Comparison of ENCODE assay signal across 18 mouse cellular contexts in the genomic region with DNA sequence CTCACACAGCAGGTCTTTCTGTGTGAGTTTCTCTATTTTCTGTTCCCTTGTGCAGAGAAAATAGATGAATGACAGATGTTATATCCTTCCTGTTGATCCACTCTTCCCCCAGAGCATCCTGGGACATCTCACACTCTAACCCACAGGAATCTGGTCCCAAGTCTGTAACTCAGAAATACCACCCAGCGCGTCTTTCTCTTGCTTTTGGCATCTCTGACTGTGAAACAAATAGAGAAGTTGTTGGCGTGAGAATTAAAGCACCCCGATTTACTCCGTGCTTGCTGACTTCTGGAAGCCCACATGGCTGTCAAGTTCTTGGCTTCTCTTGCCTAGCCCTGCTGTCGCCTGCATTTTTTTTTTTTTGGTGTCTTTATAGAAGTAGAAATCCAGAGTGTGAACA.
"Had no signal": no experiment of that assay in that cellular context is flagged by ENCODE, and none has a peak within 500 bp of the region (broad histone marks: within the 10 kb centered on the region; RNA-seq: fewer than 3 reads in every experiment).

No protein-coding gene starts in this region.

- H3K9me3 ChIP-seq: lung, embryonic 15.5 days; megakaryocyte, embryonic 14.5 days; midbrain, embryonic 13.5 days; midbrain, embryonic 15.5 days; neural tube, embryonic 12.5 days; stomach, embryonic 15.5 days had no signal

- H3K4me2 ChIP-seq: lung, embryonic 15.5 days; midbrain, embryonic 11.5 days; midbrain, embryonic 13.5 days; midbrain, embryonic 15.5 days; neural tube, embryonic 12.5 days; stomach, embryonic 15.5 days had no signal

- DNase-seq: liver, postnatal 0 days; lung, adult 2 months; lung, postnatal 14 days; lung, postnatal 36 days; right cerebral cortex, postnatal 14 days; thymus, adult 18-20 months; thymus, postnatal 14 days; thymus, postnatal 36 days had no signal

- H3K27me3 ChIP-seq: lung, embryonic 15.5 days; midbrain, embryonic 15.5 days; stomach, embryonic 15.5 days had no signal

- H3K27ac ChIP-seq: lung, embryonic 15.5 days; macrophage; midbrain, embryonic 13.5 days; midbrain, embryonic 15.5 days; neural tube, embryonic 12.5 days; stomach, embryonic 15.5 days; stomach, postnatal 0 days had no signal

- H3K9ac ChIP-seq: liver, postnatal 0 days; lung, embryonic 15.5 days; midbrain, embryonic 13.5 days; midbrain, embryonic 15.5 days; neural tube, embryonic 12.5 days; stomach, embryonic 15.5 days had no signal

- H3K4me3 ChIP-seq: lung, embryonic 15.5 days; megakaryocyte, embryonic 14.5 days; midbrain, embryonic 13.5 days; midbrain, embryonic 15.5 days; neural tube, embryonic 12.5 days; stomach, embryonic 15.5 days had no signal

- ATAC-seq: liver, postnatal 0 days; lung, postnatal 0 days; midbrain, embryonic 13.5 days; midbrain, embryonic 15.5 days had no signal
